Mouse (Mus musculus) heart, postnatal 0 days (tissue): ENCODE data around the gene Hyal3.

Experiments
- CTCF ChIP-seq: IDR thresholded peaks from 2 replicates; pipeline ENCODE4 v1.5.1; 2016; ENCODE audit warnings: antibody characterized with exemption, control low read depth, low read depth
- EP300 ChIP-seq: IDR thresholded peaks from 2 replicates; pipeline ENCODE4 v1.6.1; 2016; ENCODE audit warnings: antibody characterized with exemption, low read depth

DNA sequence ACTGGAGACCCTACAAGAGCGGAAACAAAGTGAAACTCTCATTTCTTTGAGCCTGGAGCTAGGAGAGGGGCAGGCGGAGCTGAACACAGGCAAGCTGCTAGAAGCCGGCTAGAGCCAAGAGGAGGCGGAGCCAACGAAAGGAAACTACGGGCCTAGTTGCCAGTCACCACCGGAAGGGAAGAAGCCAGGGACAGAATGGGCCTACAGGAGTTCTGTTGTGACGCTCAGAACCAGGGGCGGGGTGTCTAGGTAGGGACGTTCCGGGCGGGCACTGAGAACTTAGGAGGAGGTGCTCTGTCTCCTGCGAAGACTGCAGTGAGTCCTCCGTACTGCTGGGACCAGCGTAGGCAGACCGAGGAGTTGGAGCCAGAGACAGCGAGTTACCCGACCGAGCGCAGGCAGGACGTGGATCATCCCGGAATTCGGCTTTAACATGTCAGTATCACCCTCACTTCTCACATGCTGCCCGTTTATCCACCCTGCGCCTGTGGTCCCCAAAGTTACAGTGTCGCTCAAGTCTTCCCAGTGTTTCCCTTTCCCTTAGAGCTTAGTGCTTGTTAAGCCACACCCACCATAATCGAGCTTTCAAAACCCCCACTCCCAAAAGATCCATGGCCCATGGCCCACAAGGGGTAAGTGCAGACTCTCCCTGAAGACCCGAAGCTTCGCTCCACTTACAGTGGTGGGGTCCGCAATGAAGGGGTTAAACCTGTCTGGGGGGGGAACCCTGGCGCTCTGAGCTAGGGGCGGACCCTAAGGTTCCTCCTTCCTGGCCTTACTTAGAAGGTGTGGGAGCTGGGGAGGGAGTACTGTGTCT, at the start of gene Hyal3:
- TF ChIP-seq CTCF (no peak), EP300 (no peak)
